Mouse (Mus musculus): ENCODE measurements at regions not wholly inside any gene's neighbourhood (a gene's known extent, or its start where the extent isn't known, plus 50 kb on each side); places are given as distances from the start of the nearest gene placed in this dataset.

GRCm38 (mm10) chr2:74930702-74931101, 105.1 kb downstream of the Mtx2 start:
- no peak for ATAC-seq (ENCODE audit: low FRiP score, low read depth)
- Histone ChIP-seq H3K9me3 (no peaks in the 10 kb centered on the region), H3K27me3 (no peaks in the 10 kb centered on the region), H3K4me1 (no peaks in the 10 kb centered on the region), H3K27ac (replicated peaks) (no peak overlapping the region), H3K36me3 (no peaks in the 10 kb centered on the region), H3K4me3 (no peak overlapping the region), H3K9ac (replicated peaks) (no peak overlapping the region), H3K4me2 (replicated peaks) (no peak overlapping the region)
- 77% methylated on average over 3 of the region's 3 CpGs for WGBS

GRCm38 (mm10) chr2:74933190-74933589, 107.6 kb downstream of the Mtx2 start:
- Histone ChIP-seq H3K4me3 (no peak overlapping the region), H3K4me1 (no peaks in the 10 kb centered on the region), H3K4me2 (replicated peaks) (no peak overlapping the region), H3K9ac (replicated peaks) (no peak overlapping the region), H3K27ac (replicated peaks) (no peak overlapping the region), H3K9me3 (no peaks in the 10 kb centered on the region), H3K36me3 (no peaks in the 10 kb centered on the region), H3K27me3 (no peaks in the 10 kb centered on the region; the same call in 1 of the 2 replicates)
- 42% methylated on average over 8 of the region's 8 CpGs for WGBS
- ATAC-seq (ENCODE audit: low FRiP score, low read depth), result no peak

GRCm38 (mm10) chr2:74933771-74934170, 108.2 kb downstream of the Mtx2 start:
- Histone ChIP-seq H3K4me2 (replicated peaks) (no peak overlapping the region), H3K4me1 (no peaks in the 10 kb centered on the region), H3K9me3 (no peaks in the 10 kb centered on the region), H3K36me3 (no peaks in the 10 kb centered on the region), H3K27me3 (no peaks in the 10 kb centered on the region; the same call in 1 of the 2 replicates), H3K27ac (replicated peaks) (no peak overlapping the region), H3K9ac (replicated peaks) (no peak overlapping the region), H3K4me3 (no peak overlapping the region)
- 81% methylated on average over 1 of the region's 1 CpGs for WGBS
- no peak for ATAC-seq (ENCODE audit: low FRiP score, low read depth)

- Histone ChIP-seq H3K36me3 (no peaks in the 10 kb centered on the region), H3K27ac (replicated peaks) (no peak overlapping the region), H3K4me1 (no peaks in the 10 kb centered on the region), H3K4me2 (replicated peaks) (no peak overlapping the region), H3K4me3 (no peak overlapping the region), H3K9me3 (no peaks in the 10 kb centered on the region), H3K9ac (replicated peaks) (no peak overlapping the region), H3K27me3 (peaks cover 3% of the 10 kb centered on the region; the same call in 1 of the 2 replicates)
- 80% methylated on average over 9 of the region's 9 CpGs for WGBS
- no peak for ATAC-seq (ENCODE audit: low FRiP score, low read depth)
Observed at GRCm38 (mm10) chr2:74938711-74939110, 113.1 kb downstream of the Mtx2 start.

GRCm38 (mm10) chr2:74941966-74942365, 116.4 kb downstream of the Mtx2 start:
- Histone ChIP-seq H3K27ac (replicated peaks) (no peak overlapping the region), H3K27me3 (peaks cover 3% of the 10 kb centered on the region; the same call in 1 of the 2 replicates), H3K9ac (replicated peaks) (no peak overlapping the region), H3K36me3 (no peaks in the 10 kb centered on the region), H3K4me3 (no peak overlapping the region), H3K4me2 (replicated peaks) (no peak overlapping the region), H3K9me3 (no peaks in the 10 kb centered on the region), H3K4me1 (0 out of 2 replicates have a peak, but pooled peaks cover 2% of the 10 kb centered on the region)
- 96% methylated on average over 10 of the region's 10 CpGs for WGBS
- ATAC-seq (ENCODE audit: low FRiP score, low read depth), result no peak

GRCm38 (mm10) chr2:74942611-74943198, 117.1 kb downstream of the Mtx2 start:
- Histone ChIP-seq H3K27me3 (peaks cover 3% of the 10 kb centered on the region; the same call in 1 of the 2 replicates), H3K36me3 (no peaks in the 10 kb centered on the region), H3K9ac (replicated peaks) (no peak overlapping the region), H3K4me2 (replicated peaks) (no peak overlapping the region), H3K4me1 (0 out of 2 replicates have a peak, but pooled peaks cover 2% of the 10 kb centered on the region), H3K9me3 (no peaks in the 10 kb centered on the region), H3K27ac (replicated peaks) (no peak overlapping the region), H3K4me3 (no peak overlapping the region)
- ATAC-seq (ENCODE audit: low FRiP score, low read depth), result no peak
- 78% methylated on average over 6 of the region's 6 CpGs for WGBS

GRCm38 (mm10) chr2:74945185-74945749, 119.7 kb downstream of the Mtx2 start:
- H3K4me1 ChIP-seq, result 0 out of 2 replicates have a peak, but pooled peaks cover 2% of the 10 kb centered on the region
- no peaks in the 10 kb centered on the region for H3K9me3 ChIP-seq
- 84% methylated on average over 7 of the region's 7 CpGs for WGBS
- ATAC-seq (ENCODE audit: low FRiP score, low read depth), result no peak
- no peaks in the 10 kb centered on the region for H3K36me3 ChIP-seq
- no peak overlapping the region for H3K9ac ChIP-seq (replicated peaks)
- H3K4me3 ChIP-seq, result no peak overlapping the region
- H3K4me2 ChIP-seq (replicated peaks), result no peak overlapping the region
- H3K27me3 ChIP-seq, result peaks cover 3% of the 10 kb centered on the region; the same call in 1 of the 2 replicates
- no peak overlapping the region for H3K27ac ChIP-seq (replicated peaks)

GRCm38 (mm10) chr2:74951401-74952260, 126.0 kb downstream of the Mtx2 start:
- H3K4me2 ChIP-seq (replicated peaks), result no peak overlapping the region
- no peaks in the 10 kb centered on the region for H3K4me1 ChIP-seq
- H3K27me3 ChIP-seq, result no peaks in the 10 kb centered on the region
- no peaks in the 10 kb centered on the region for H3K36me3 ChIP-seq
- 84% methylated on average over 12 of the region's 12 CpGs for WGBS
- no peaks in the 10 kb centered on the region for H3K9me3 ChIP-seq
- no peak for ATAC-seq (ENCODE audit: low FRiP score, low read depth)
- no peak overlapping the region for H3K27ac ChIP-seq (replicated peaks)
- H3K4me3 ChIP-seq, result no peak overlapping the region
- H3K9ac ChIP-seq (replicated peaks), result no peak overlapping the region

- Histone ChIP-seq H3K4me3 (no peak overlapping the region), H3K9me3 (no peaks in the 10 kb centered on the region), H3K4me2 (replicated peaks) (no peak overlapping the region), H3K27me3 (no peaks in the 10 kb centered on the region), H3K4me1 (no peaks in the 10 kb centered on the region), H3K27ac (replicated peaks) (no peak overlapping the region), H3K36me3 (no peaks in the 10 kb centered on the region), H3K9ac (replicated peaks) (no peak overlapping the region)
- no peak for ATAC-seq (ENCODE audit: low FRiP score, low read depth)
- 79% methylated on average over 9 of the region's 9 CpGs for WGBS
Observed at GRCm38 (mm10) chr2:74954101-74954500, 128.5 kb downstream of the Mtx2 start.

- H3K9me3 ChIP-seq, result no peaks in the 10 kb centered on the region
- H3K27ac ChIP-seq (replicated peaks), result no peak overlapping the region
- no peaks in the 10 kb centered on the region for H3K4me1 ChIP-seq
- no peak for ATAC-seq (ENCODE audit: low FRiP score, low read depth)
- H3K27me3 ChIP-seq, result no peaks in the 10 kb centered on the region
- H3K4me3 ChIP-seq, result no peak overlapping the region
- H3K36me3 ChIP-seq, result no peaks in the 10 kb centered on the region
- H3K4me2 ChIP-seq (replicated peaks), result no peak overlapping the region
- no peak overlapping the region for H3K9ac ChIP-seq (replicated peaks)
- 91% methylated on average over 4 of the region's 4 CpGs for WGBS
Observed at GRCm38 (mm10) chr2:74955281-74956128, 129.9 kb downstream of the Mtx2 start.

- no peak overlapping the region for H3K4me3 ChIP-seq
- no peak overlapping the region for H3K27ac ChIP-seq (replicated peaks)
- no peaks in the 10 kb centered on the region for H3K4me1 ChIP-seq
- 94% methylated on average over 1 of the region's 1 CpGs for WGBS
- no peaks in the 10 kb centered on the region for H3K27me3 ChIP-seq
- H3K36me3 ChIP-seq, result no peaks in the 10 kb centered on the region
- no peak overlapping the region for H3K4me2 ChIP-seq (replicated peaks)
- no peak for ATAC-seq (ENCODE audit: low FRiP score, low read depth)
- no peaks in the 10 kb centered on the region for H3K9me3 ChIP-seq
- no peak overlapping the region for H3K9ac ChIP-seq (replicated peaks)
Observed at GRCm38 (mm10) chr2:74956129-74956450, 130.5 kb downstream of the Mtx2 start.

Measured in midbrain, embryonic 12.5 days (tissue).